8 mouse cellular contexts compared by ENCODE assay signal in genomic region chr5:143053132-143053972, GRCm38 (mm10). TPM values are rescaled to one million over a fixed set of nuclear protein-coding genes. Genes with fewer than 3 reads are reported as not detected.
DNase-seq lines count a peak whose midpoint lies in the region; ATAC-seq and TF ChIP-seq lines count a peak whose summit lies in the region.

No protein-coding gene starts in this region.

- 0 out of 2 replicates have a peak, but pooled peaks cover 3% of the 10 kb centered on the region for H3K36me3 ChIP-seq in forebrain, embryonic 14.5 days (ENCODE audit: control insufficient read depth, insufficient read depth, low read length)

- H3K4me3 ChIP-seq in layer of hippocampus, adult 2 months: no peak overlapping the region
- no peak overlapping the region for H3K4me3 ChIP-seq in forebrain, embryonic 14.5 days (ENCODE audit: low read depth, low read length)

- H3K27me3 ChIP-seq in forebrain, embryonic 14.5 days (replicated peaks; ENCODE audit: control insufficient read depth, insufficient read depth, low read length): no peaks in the 10 kb centered on the region

- no peak overlapping the region for H3K4me2 ChIP-seq in forebrain, embryonic 14.5 days (ENCODE audit: low read length)

- H3K9ac ChIP-seq in forebrain, embryonic 14.5 days (ENCODE audit: low read length): no peak overlapping the region; the same call in 1 of the 2 replicates

- WGBS in forebrain, embryonic 14.5 days: 57% methylated on average over 5 of the region's 5 CpGs

- peak; percentile 54 to 77 for DNase-seq in layer of hippocampus, adult 2 months (ENCODE audit: low spot score in 2 of 2)
- DNase-seq in layer of hippocampus, postnatal 10 days (ENCODE audit: low spot score in 2 of 2): no peak
- peak; percentile 33 for DNase-seq in forebrain, embryonic 14.5 days (ENCODE audit: low spot score)
- peak; percentile 45 for DNase-seq in liver
- DNase-seq in right cerebral cortex, adult 2 months (ENCODE audit: low spot score in 2 of 2): peak; percentile 63
- no peak for DNase-seq in thymus, adult 18-20 months
- no peak for DNase-seq in ovary, postnatal 14 days (ENCODE audit: low spot score)

- no peak for TF ChIP-seq CTCF in layer of hippocampus, adult 2 months (conservative IDR thresholded peaks at IDR 0.05)

- H3K27ac ChIP-seq in layer of hippocampus, adult 2 months: peak overlapping the region; percentile 84
- peak overlapping the region; percentile 3; the same call in 1 of the 2 replicates for H3K27ac ChIP-seq in forebrain, embryonic 14.5 days (ENCODE audit: low read depth, low read length)

- ATAC-seq in forebrain, embryonic 14.5 days: no peak; the same call in 1 of the 2 replicates
- ATAC-seq in megakaryocyte, adult 5-6 weeks (ENCODE audit: poor library complexity, severe bottlenecking): no peak

- H3K9me3 ChIP-seq in forebrain, embryonic 14.5 days (replicated peaks; ENCODE audit: control insufficient read depth, low read length): no peaks in the 10 kb centered on the region

- H3K4me1 ChIP-seq in forebrain, embryonic 14.5 days (ENCODE audit: control insufficient read depth, insufficient read depth, low read length): peaks cover 13% of the 10 kb centered on the region

RNA-seq across cellular contexts. Expression of gene Rnf216, which starts 59.4 kb away (rescaled TPM):
- 10 to 100 TPM; 47.8 to 52.5 TPM for total RNA-seq in layer of hippocampus, adult 2 months (2021)
- 10 to 100 TPM; 42.4 to 44.5 TPM for total RNA-seq in layer of hippocampus, postnatal 10 days (2021)
- polyA plus RNA-seq in forebrain, embryonic 14.5 days (2014; fragmentation: Nextera tagmentation; extraction: Ambion mirVana): 26.9 and 38.6 TPM in 2 replicates
- 37.2 and 44.1 TPM in 2 replicates for total RNA-seq in megakaryocyte, adult 5-6 weeks (2015)
- total RNA-seq in megakaryocyte, adult 5-6 weeks (2017): 38.1 and 57.9 TPM in 2 replicates

Comparison
In these comparisons a context has a peak if more than half of its experiments do, and no peak if none do; other contexts are left out.
1. DNase-seq: peak in layer of hippocampus, adult 2 months (2 of 2), forebrain, embryonic 14.5 days (single experiment), liver (single experiment) and right cerebral cortex, adult 2 months (2 of 2); none in layer of hippocampus, postnatal 10 days (0 of 2), thymus, adult 18-20 months (0 of 2) and ovary, postnatal 14 days (single experiment).